Mouse (Mus musculus): ENCODE measurements at regions not wholly inside any gene's neighbourhood (a gene's known extent, or its start where the extent isn't known, plus 50 kb on each side); places are given as distances from the start of the nearest gene placed in this dataset.

DNA sequence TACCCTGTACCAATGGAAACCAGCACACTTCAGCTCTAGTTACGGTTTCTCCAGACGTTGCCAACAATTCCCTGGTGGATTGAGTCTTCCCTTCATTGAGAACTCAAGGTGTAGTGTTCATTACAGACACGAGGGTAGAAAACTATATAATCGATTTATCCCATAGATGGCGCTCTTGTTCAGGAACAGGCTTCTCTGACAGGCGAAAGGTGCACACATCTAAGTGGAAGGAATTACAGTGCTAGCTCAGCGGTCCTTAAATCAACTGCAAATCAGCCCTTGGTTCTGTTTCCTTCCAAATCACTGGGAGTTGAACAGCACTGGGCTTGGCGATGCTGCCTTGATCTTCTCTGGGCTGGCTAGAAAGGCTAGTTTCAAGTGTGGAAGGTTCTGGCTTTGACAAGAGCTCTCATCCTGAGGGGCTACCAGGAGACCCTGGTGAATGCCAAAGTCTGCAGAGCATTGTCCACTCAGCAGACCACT is 161.1 kb downstream of the March11 start:
- H3K9me3 ChIP-seq (replicated peaks), result no peaks in the 10 kb centered on the region
- H3K9ac ChIP-seq, result no peak overlapping the region
- 8% methylated on average over 8 of the region's 8 CpGs for WGBS
- no peaks in the 10 kb centered on the region for H3K4me1 ChIP-seq
- no peak overlapping the region for H3K4me3 ChIP-seq
- H3K27ac ChIP-seq, result no peak overlapping the region
- H3K36me3 ChIP-seq (ENCODE audit: poor library complexity, severe bottlenecking), result no peaks in the 10 kb centered on the region
- ATAC-seq, result peak; percentile 95
- no peak overlapping the region for H3K4me2 ChIP-seq
- no peaks in the 10 kb centered on the region for H3K27me3 ChIP-seq

- H3K4me3 ChIP-seq, result no peak overlapping the region
- no peak overlapping the region for H3K4me2 ChIP-seq
- 82% methylated on average over 5 of the region's 5 CpGs for WGBS
- no peaks in the 10 kb centered on the region for H3K4me1 ChIP-seq
- no peaks in the 10 kb centered on the region for H3K27me3 ChIP-seq
- ATAC-seq, result no peak
- no peak overlapping the region for H3K9ac ChIP-seq
- no peaks in the 10 kb centered on the region for H3K36me3 ChIP-seq (ENCODE audit: poor library complexity, severe bottlenecking)
- H3K9me3 ChIP-seq (replicated peaks), result no peaks in the 10 kb centered on the region
- no peak overlapping the region for H3K27ac ChIP-seq
Measured at GRCm38 (mm10) chr15:26487378-26487777, 178.5 kb downstream of the March11 start.

Data from forebrain, embryonic 13.5 days (tissue).